Mouse (Mus musculus) gastrocnemius, adult 8-10 months (tissue): ENCODE measurements around the gene Ifit1bl1. TPM values are rescaled to one million over a fixed set of nuclear protein-coding genes. Genes with fewer than 3 reads are reported as not detected.

ENCODE experiments used
- DNase-seq, 2 experiments: peaks; one replicate each; pipeline ENCODE4 v3.0.0; 2022; ENCODE audit warnings: low spot score in 2 of 2
- total RNA-seq, 4 experiments: library from RNA; stranded (reverse); gene quantifications; 2 replicates each; pipeline ENCODE4 v1.2.4; 2022

Ifit1bl1 gene
- total RNA-seq, 4 experiments from 2014 or later = not detected

DNA sequence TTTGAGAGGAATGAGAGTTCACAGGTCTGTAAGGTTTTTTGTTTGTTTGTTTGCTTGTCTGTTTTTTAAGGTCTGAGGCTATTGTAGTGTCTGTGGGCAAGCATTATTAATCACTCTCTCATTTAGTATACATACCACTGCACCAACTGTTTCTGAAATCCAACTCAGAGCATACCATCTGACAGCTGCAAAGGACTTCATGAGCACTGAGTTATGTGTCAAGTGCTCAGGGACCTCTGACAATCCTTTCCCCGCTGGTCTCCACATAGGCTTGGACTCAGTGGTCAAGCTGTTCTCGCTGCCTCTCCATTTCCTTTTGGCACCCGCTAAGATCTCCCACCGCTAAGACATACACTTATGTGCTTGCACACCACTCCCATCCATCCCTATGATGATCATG, 55.5 kb downstream of the Ifit1bl1 start:
- DNase-seq = no peak

Other genes with a start within 250 kb of the Ifit1bl1 start
- gene Ch25h, start 126.8 kb downstream of the Ifit1bl1 start, total RNA-seq = not detected
- gene Lipa, start 74.5 kb downstream of the Ifit1bl1 start, total RNA-seq = 1 to 10 TPM; 3.6 to 5.5 (median 4.9) TPM
- gene Ifit2, start 51.3 kb downstream of the Ifit1bl1 start, total RNA-seq = 1 to 10 TPM in 1 of 4 experiments, under 1 TPM in 3; 0.46 to 1.3 (median 0.79) TPM
- gene Ifit3, start 18.4 kb downstream of the Ifit1bl1 start, total RNA-seq = 1 to 10 TPM in 1 of 4 experiments, under 1 TPM in 2, not detected in 1; 0.48 to 1.7 (median 0.79) TPM
- 1 to 10 TPM in 3 of 4 experiments, under 1 TPM in 1; 0.64 to 2.1 (median 1.2) TPM for gene Ifit3b, start 6.0 kb upstream of the Ifit1bl1 start, total RNA-seq
- not detected for gene Ifit1bl2, start 38.8 kb upstream of the Ifit1bl1 start, total RNA-seq
- gene Ifit1, start 38.9 kb upstream of the Ifit1bl1 start, total RNA-seq = under 1 TPM; 0.21 to 0.76 (median 0.27) TPM
- 1 to 10 TPM in 1 of 4 experiments, under 1 TPM in 3; 0.34 to 1.8 (median 0.44) TPM for gene Slc16a12, start 145.3 kb upstream of the Ifit1bl1 start, total RNA-seq